Mouse (Mus musculus) megakaryocyte, adult 5-6 weeks (primary cell): ENCODE data around the gene Atp11b. TPM values are rescaled to one million over a fixed set of nuclear protein-coding genes. Genes with fewer than 3 reads are reported as not detected.

Experiments used
- ATAC-seq: 2 replicates; pipeline ENCODE4 v1.8.0; 2016; ENCODE audit warnings: mild to moderate bottlenecking, inconsistent platforms; ENCODE audit not compliant: poor library complexity, severe bottlenecking
- total RNA-seq, 2 experiments: library from RNA; stranded (forward) in 1 of 2; stranded (reverse) in 1 of 2; fragments of 153-499, 151-499 nt in 1 of 2; fragments of 221-1000, 200-1000 nt in 1 of 2; gene quantifications; 2 replicates each; pipeline versions ENCODE4 v1.2.3 to v1.2.4; 2015 to 2017

Gene Atp11b
- total RNA-seq, 2 experiments from 2014 or later = 104 to 208 TPM

- ATAC-seq = peak; percentile 40
Measured at GRCm38 (mm10) chr3:35764637-35765617, 11.0 kb downstream of the Atp11b start.

- ATAC-seq = no peak
Measured at GRCm38 (mm10) chr3:35779748-35780147, 25.8 kb downstream of the Atp11b start.

- ATAC-seq = no peak
Measured at GRCm38 (mm10) chr3:35802040-35802439, 48.1 kb downstream of the Atp11b start.

- ATAC-seq = no peak
Measured at GRCm38 (mm10) chr3:35819887-35820286, 66.0 kb downstream of the Atp11b start.

GRCm38 (mm10) chr3:35822036-35822435 lies 68.1 kb downstream of the Atp11b start:
- ATAC-seq = no peak

- ATAC-seq = no peak
Measured at GRCm38 (mm10) chr3:35849326-35849725, 95.4 kb downstream of the Atp11b start.

GRCm38 (mm10) chr3:35883267-35883666 lies 129.4 kb downstream of the Atp11b start:
- no peak for ATAC-seq

GRCm38 (mm10) chr3:35889531-35889930 lies 135.6 kb downstream of the Atp11b start:
- ATAC-seq = no peak

GRCm38 (mm10) chr3:35891123-35891522 lies 137.2 kb downstream of the Atp11b start:
- ATAC-seq = no peak

- no peak for ATAC-seq
Measured at GRCm38 (mm10) chr3:35893156-35893555, 139.2 kb downstream of the Atp11b start.

- no peak for ATAC-seq
Measured at GRCm38 (mm10) chr3:35897900-35898299, 144.0 kb downstream of the Atp11b start.

GRCm38 (mm10) chr3:35899109-35899508 lies 145.2 kb downstream of the Atp11b start:
- no peak for ATAC-seq

- no peak for ATAC-seq
Measured at GRCm38 (mm10) chr3:35900555-35901204, 146.8 kb downstream of the Atp11b start.

Other genes starting within 250 kb of the Atp11b start
- gene Dcun1d1, start 183.3 kb downstream of the Atp11b start, total RNA-seq (2015) = 131 and 137 TPM in 2 replicates
- 154 and 189 TPM in 2 replicates for gene Dcun1d1, start 183.3 kb downstream of the Atp11b start, total RNA-seq (2017)
- gene Mccc1, start 246.6 kb downstream of the Atp11b start, total RNA-seq (2015) = 14.4 and 17.9 TPM in 2 replicates
- gene Mccc1, start 246.6 kb downstream of the Atp11b start, total RNA-seq (2017) = 5.0 and 5.5 TPM in 2 replicates